25 mouse cellular contexts compared by ENCODE assay signal in genomic region chr13:97425731-97426130, GRCm38 (mm10).
"Had no signal": no experiment of that assay in that cellular context is flagged by ENCODE, and none has a peak within 500 bp of the region (broad histone marks: within the 10 kb centered on the region; RNA-seq: fewer than 3 reads in every experiment).

No protein-coding gene starts in this region.

- H3K9me3 ChIP-seq: heart, embryonic 13.5 days; heart, embryonic 15.5 days; hindbrain, embryonic 10.5 days; hindbrain, embryonic 12.5 days; intestine, embryonic 15.5 days; limb, embryonic 13.5 days; limb, embryonic 15.5 days; liver, embryonic 12.5 days had no signal

- H3K4me3 ChIP-seq: gastrocnemius, adult 2 months; heart, adult 2 months; heart, embryonic 13.5 days; heart, embryonic 15.5 days; hindbrain, embryonic 10.5 days; hindbrain, embryonic 12.5 days; intestine, embryonic 15.5 days; left cerebral cortex, adult 2 months; limb, embryonic 13.5 days; limb, embryonic 15.5 days; liver, embryonic 12.5 days had no signal

- H3K27me3 ChIP-seq: heart, embryonic 15.5 days; hindbrain, embryonic 12.5 days; intestine, embryonic 15.5 days; limb, embryonic 13.5 days; limb, embryonic 15.5 days had no signal

- H3K4me2 ChIP-seq: heart, embryonic 13.5 days; heart, embryonic 15.5 days; hindbrain, embryonic 12.5 days; hindbrain, embryonic 14.5 days; intestine, embryonic 15.5 days; limb, embryonic 13.5 days; limb, embryonic 15.5 days; liver, embryonic 12.5 days had no signal

- ATAC-seq: hindbrain, embryonic 16.5 days; inflammation-experienced regulatory T-cells, adult 6 months; intestine, embryonic 15.5 days; intestine, postnatal 0 days; liver, embryonic 12.5 days had no signal

- H3K9ac ChIP-seq: heart, embryonic 13.5 days; heart, embryonic 15.5 days; hindbrain, embryonic 12.5 days; hindbrain, embryonic 14.5 days; intestine, embryonic 15.5 days; limb, embryonic 13.5 days; limb, embryonic 15.5 days; liver, embryonic 12.5 days; liver, embryonic 14.5 days had no signal

- H3K4me1 ChIP-seq: heart, embryonic 15.5 days; intestine, embryonic 15.5 days had no signal

- H3K36me3 ChIP-seq: heart, embryonic 13.5 days; heart, embryonic 15.5 days; hindbrain, embryonic 10.5 days; hindbrain, embryonic 12.5 days; intestine, embryonic 15.5 days; limb, embryonic 13.5 days; limb, embryonic 15.5 days; liver, embryonic 12.5 days had no signal

- H3K27ac ChIP-seq: gastrocnemius, adult 2 months; heart, adult 2 months; heart, embryonic 13.5 days; heart, embryonic 15.5 days; hindbrain, embryonic 12.5 days; hindbrain, embryonic 14.5 days; intestine, embryonic 15.5 days; limb, embryonic 13.5 days; limb, embryonic 15.5 days; liver, embryonic 12.5 days; liver, embryonic 14.5 days had no signal

- DNase-seq: gastrocnemius, adult 2 months; gastrocnemius, postnatal 10 days; gastrocnemius, postnatal 25 days; heart, adult 2 months; heart, postnatal 4 days; kidney, adult 18-20 months; kidney, adult 8-10 months; kidney, postnatal 10 days; kidney, postnatal 25 days; kidney, postnatal 4 days; layer of hippocampus, adult 9-11 months had no signal
